Comparison of ENCODE assay signal across 24 mouse cellular contexts in genomic region chr2:165841805-165842204, GRCm38 (mm10). TPM values are rescaled to one million over a fixed set of nuclear protein-coding genes. Genes with fewer than 3 reads are reported as not detected.
DNase-seq lines count a peak whose midpoint lies in the region; ATAC-seq and TF ChIP-seq lines count a peak whose summit lies in the region.
"Had no signal": no experiment of that assay in that cellular context is flagged by ENCODE, and none has a peak within 500 bp of the region (broad histone marks: within the 10 kb centered on the region; RNA-seq: fewer than 3 reads in every experiment).

No protein-coding gene starts in this region.

- H3K27me3 ChIP-seq in heart, postnatal 0 days (ENCODE audit: control insufficient read depth, insufficient read depth, low read length): no peaks in the 10 kb centered on the region
- H3K27me3 ChIP-seq: forebrain, embryonic 12.5 days; heart, embryonic 13.5 days; hindbrain, embryonic 13.5 days; limb, embryonic 13.5 days; midbrain, embryonic 12.5 days; neural tube, embryonic 15.5 days had no signal

- no peaks in the 10 kb centered on the region for H3K9me3 ChIP-seq in heart, postnatal 0 days (replicated peaks; ENCODE audit: control insufficient read depth, low read length)
- H3K9me3 ChIP-seq: forebrain, embryonic 12.5 days; heart, embryonic 13.5 days; hindbrain, embryonic 13.5 days; limb, embryonic 13.5 days; midbrain, embryonic 12.5 days; neural tube, embryonic 15.5 days had no signal

- H3K4me3 ChIP-seq in heart, postnatal 0 days (ENCODE audit: low read depth, low read length): no peak overlapping the region
- H3K4me3 ChIP-seq in embryonic fibroblast, embryonic 13.5 days (ENCODE audit: insufficient read depth, low read length): no peak overlapping the region
- H3K4me3 ChIP-seq: forebrain, embryonic 12.5 days; heart, embryonic 13.5 days; hindbrain, embryonic 13.5 days; limb, embryonic 13.5 days; midbrain, embryonic 12.5 days; neural tube, embryonic 15.5 days had no signal

- no peak for ATAC-seq in heart, postnatal 0 days (ENCODE audit: insufficient read depth, low read depth)
- ATAC-seq: CD4-positive, CD25-positive, alpha-beta regulatory T cell, adult 4 months had no signal

- WGBS in heart, postnatal 0 days: 82% methylated on average over 6 of the region's 6 CpGs

- no peak overlapping the region for H3K4me2 ChIP-seq in heart, postnatal 0 days (ENCODE audit: low read depth, low read length)
- H3K4me2 ChIP-seq: forebrain, embryonic 12.5 days; heart, embryonic 13.5 days; hindbrain, embryonic 13.5 days; limb, embryonic 13.5 days; lung, embryonic 14.5 days; midbrain, embryonic 12.5 days; neural tube, embryonic 15.5 days had no signal

- H3K9ac ChIP-seq in heart, postnatal 0 days (replicated peaks; ENCODE audit: low read depth, low read length): no peak overlapping the region
- H3K9ac ChIP-seq: forebrain, embryonic 12.5 days; heart, embryonic 13.5 days; hindbrain, embryonic 13.5 days; limb, embryonic 13.5 days; liver, embryonic 14.5 days; lung, embryonic 14.5 days; neural tube, embryonic 15.5 days had no signal

- TF ChIP-seq EP300 in heart, postnatal 0 days (IDR thresholded peaks at IDR 0.05; ENCODE audit: low read depth): no peak

- DNase-seq in adrenal gland, postnatal 10 days: peak; percentile 50
- DNase-seq in adrenal gland, adult 18-20 months (ENCODE audit: low spot score in 2 of 2): no peak
- DNase-seq in heart, postnatal 0 days (ENCODE audit: low spot score): no peak
- no peak for DNase-seq in heart, adult 8-10 months (ENCODE audit: low spot score)
- peak; percentile 65 for DNase-seq in NIH3T3 (ENCODE audit: low read depth)
- DNase-seq in heart, adult 11 months: no peak
- DNase-seq in c-Kit-positive CD71-positive TER-119-positive erythroid progenitor cells, embryonic 14.5 days (ENCODE audit: low spot score): no peak
- DNase-seq: cerebellum, adult 2 months; cerebellum, postnatal 25 days; embryo, embryonic 11 days; heart, adult 18-20 months; kidney, adult 11 months; lung, embryonic 14.5 days; thymus, postnatal 25 days had no signal

- TF ChIP-seq CTCF in heart, postnatal 0 days (IDR thresholded peaks at IDR 0.05; ENCODE audit: low read depth): no peak
- TF ChIP-seq CTCF in embryonic fibroblast, embryonic 13.5 days (IDR thresholded peaks at IDR 0.05; ENCODE audit: borderline replicate concordance, insufficient read depth, low read length): no peak

- H3K27ac ChIP-seq in heart, postnatal 0 days (ENCODE audit: low read depth): 0 out of 2 replicates have a peak overlapping the region, but pooled peaks have one; percentile 28
- H3K27ac ChIP-seq in embryonic fibroblast, embryonic 13.5 days (ENCODE audit: insufficient read depth, low read length): peak overlapping the region; percentile 71
- H3K27ac ChIP-seq: forebrain, embryonic 12.5 days; heart, embryonic 13.5 days; hindbrain, embryonic 13.5 days; kidney, postnatal 0 days; liver, embryonic 14.5 days; midbrain, embryonic 12.5 days; neural tube, embryonic 15.5 days had no signal

- peaks cover 98% of the 10 kb centered on the region for H3K36me3 ChIP-seq in heart, postnatal 0 days (replicated peaks; ENCODE audit: control insufficient read depth, insufficient read depth, low read length)

- H3K4me1 ChIP-seq in heart, postnatal 0 days (ENCODE audit: control insufficient read depth, insufficient read depth): no peaks in the 10 kb centered on the region; the same call in 1 of the 2 replicates
- H3K4me1 ChIP-seq in embryonic fibroblast, embryonic 13.5 days (ENCODE audit: control insufficient read depth, insufficient read depth, low read length): no peaks in the 10 kb centered on the region

- TF ChIP-seq POLR2A in embryonic fibroblast, embryonic 13.5 days (IDR thresholded peaks at IDR 0.05; ENCODE audit: low read depth, low read length): no peak

RNA-seq across cellular contexts. Expression of gene Zmynd8, which starts 57.0 kb away (rescaled TPM):
- 10 to 100 TPM; 39.8 to 57.2 TPM for total RNA-seq in adrenal gland, postnatal 10 days (2021)
- 10 to 100 TPM; 45.8 to 48.8 TPM for total RNA-seq in adrenal gland, adult 18-20 months (2021)
- 19.2 and 48.1 TPM in 2 replicates for total RNA-seq in heart, postnatal 0 days (2014; rRNA removed; ENCODE audit: low replicate concordance)
- polyA plus RNA-seq in heart, postnatal 0 days (2015; fragmentation: Nextera tagmentation; extraction: Ambion mirVana): 35.3 and 35.4 TPM in 2 replicates
- 10 to 100 TPM; 35.5 to 60.5 (median 45.4) TPM for total RNA-seq in heart, adult 8-10 months (2022)
- polyA plus RNA-seq in embryonic fibroblast, embryonic 13.5 days (2011; ENCODE audit: insufficient read length, low read depth, missing spikeins): 65.8 and 66.4 TPM in 2 replicates

Comparison
In these comparisons a context has a peak if more than half of its experiments do, and no peak if none do; other contexts are left out.
1. DNase-seq: peak in adrenal gland, postnatal 10 days (single experiment) and NIH3T3 (single experiment); none in adrenal gland, adult 18-20 months (0 of 2), heart, postnatal 0 days (single experiment), heart, adult 8-10 months (single experiment), heart, adult 11 months (single experiment) and c-Kit-positive CD71-positive TER-119-positive erythroid progenitor cells, embryonic 14.5 days (single experiment).